Mouse (Mus musculus): ENCODE results near the gene Gm5127. TPM values are rescaled to one million over a fixed set of nuclear protein-coding genes. Genes with fewer than 3 reads are reported as not detected.

Gene Gm5127
- polyA plus RNA-seq (2015; fragmentation: Nextera tagmentation; extraction: Ambion mirVana): 0.09 and 0.17 TPM in 2 replicates

DNA sequence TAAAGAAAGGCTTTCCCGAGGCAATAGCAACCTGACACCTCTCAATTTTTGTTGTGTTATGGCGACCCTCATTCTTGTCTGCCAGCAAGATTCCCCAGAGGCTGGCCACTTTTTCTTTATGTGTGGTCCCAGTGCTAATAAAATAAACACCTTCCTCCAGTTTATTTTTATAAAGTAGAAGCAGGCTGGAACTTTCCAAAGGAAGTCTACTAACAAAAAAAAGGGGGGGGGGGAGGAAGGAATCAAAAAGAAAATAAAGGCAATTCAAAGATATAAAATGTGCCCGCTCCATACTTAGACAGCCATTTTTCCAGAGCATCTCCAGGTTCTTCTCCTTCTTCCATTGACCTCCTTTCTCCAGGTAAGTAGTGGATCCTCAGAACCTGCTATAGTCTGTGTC is at the start of gene Gm5127:
Gm5127 (plus strand) TSS at position 301 of the 400 bp plus-strand sequence.
- no peaks in the 10 kb centered on the region for H3K27me3 ChIP-seq
- no peak within 1 kb of the TSS for H3K9ac ChIP-seq (replicated peaks)
- H3K27ac ChIP-seq (replicated peaks): no peak within 1 kb of the TSS
- no peak within 1 kb of the TSS for H3K4me3 ChIP-seq
- 68% methylated on average over 3 of the region's 3 CpGs for WGBS
- ATAC-seq (replicated peaks): no peak
- no peaks in the 10 kb centered on the region for H3K9me3 ChIP-seq
- no peaks in the 10 kb centered on the region for H3K36me3 ChIP-seq
- H3K4me2 ChIP-seq (replicated peaks): no peak within 1 kb of the TSS
- no peaks in the 10 kb centered on the region for H3K4me1 ChIP-seq

DNA sequence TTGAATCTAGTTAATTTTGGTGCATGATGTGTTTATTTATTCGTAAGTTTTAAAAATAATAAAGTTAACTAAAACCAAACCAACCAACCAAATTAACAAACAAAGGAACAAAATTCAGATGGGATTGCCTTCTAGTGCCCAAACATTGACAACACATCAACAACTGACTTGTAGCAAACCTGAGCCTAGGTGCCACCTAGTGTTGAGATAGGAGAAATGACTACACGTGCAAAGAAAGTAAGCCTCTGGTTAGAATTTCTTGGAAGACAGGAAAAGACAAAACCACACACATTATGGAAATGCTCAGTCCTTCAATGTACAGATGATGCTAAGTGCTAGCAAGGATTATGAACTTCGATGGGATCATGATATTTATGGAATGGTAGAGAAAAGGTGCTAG is 46.6 kb upstream of the Gm5127 start:
- no peaks in the 10 kb centered on the region for H3K36me3 ChIP-seq
- H3K4me2 ChIP-seq (replicated peaks): no peak overlapping the region
- H3K4me1 ChIP-seq: no peaks in the 10 kb centered on the region
- no peak overlapping the region for H3K9ac ChIP-seq (replicated peaks)
- H3K27me3 ChIP-seq: no peaks in the 10 kb centered on the region
- 40% methylated on average over 3 of the region's 3 CpGs for WGBS
- no peak for ATAC-seq (replicated peaks)
- no peak overlapping the region for H3K4me3 ChIP-seq
- no peak overlapping the region for H3K27ac ChIP-seq (replicated peaks)
- H3K9me3 ChIP-seq: no peaks in the 10 kb centered on the region

DNA sequence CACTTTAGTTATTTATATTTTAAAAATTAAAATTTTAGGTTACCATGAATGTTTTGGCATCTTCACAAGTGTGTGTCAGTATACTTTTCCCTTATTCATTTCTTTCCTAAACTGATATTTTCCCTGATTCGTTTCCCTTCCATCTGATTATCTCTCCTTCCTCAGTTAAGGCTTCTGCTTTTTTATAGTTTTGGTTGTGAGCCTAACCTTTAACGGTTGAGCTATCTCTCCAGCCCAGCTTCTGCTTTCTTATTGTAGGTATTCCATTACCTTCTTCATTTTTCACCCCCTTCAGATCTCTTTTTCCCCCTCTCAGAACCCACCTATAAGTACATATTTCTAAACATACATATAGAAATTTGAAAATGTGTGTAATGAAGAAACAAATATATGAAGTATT is 27.5 kb upstream of the Gm5127 start:
- no peaks in the 10 kb centered on the region for H3K27me3 ChIP-seq
- WGBS: 83% methylated on average over 2 of the region's 2 CpGs
- ATAC-seq (replicated peaks): no peak
- no peak overlapping the region for H3K4me3 ChIP-seq
- H3K27ac ChIP-seq (replicated peaks): no peak overlapping the region
- no peak overlapping the region for H3K9ac ChIP-seq (replicated peaks)
- H3K9me3 ChIP-seq: no peaks in the 10 kb centered on the region
- no peaks in the 10 kb centered on the region for H3K4me1 ChIP-seq
- H3K36me3 ChIP-seq: no peaks in the 10 kb centered on the region
- H3K4me2 ChIP-seq (replicated peaks): no peak overlapping the region

DNA sequence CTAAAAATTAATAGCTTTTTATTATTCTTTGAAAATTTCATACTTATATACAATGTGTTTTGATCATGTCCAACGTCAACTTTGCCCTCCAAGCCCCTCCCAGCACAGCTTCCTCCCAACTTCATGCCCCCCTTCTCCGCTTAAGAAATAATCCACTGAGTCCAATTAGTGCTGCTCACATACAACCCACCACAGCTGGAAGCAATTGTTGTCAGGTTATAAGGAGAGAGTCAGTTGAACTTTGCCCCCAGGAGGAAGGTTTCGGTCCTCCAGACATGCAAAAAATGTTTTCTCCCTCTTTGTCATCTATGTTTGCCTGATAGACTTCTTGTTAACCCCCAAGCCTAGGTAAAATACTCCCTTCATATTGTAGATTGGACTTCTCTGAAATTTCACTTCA is 4.0 kb upstream of the Gm5127 start:
- Histone ChIP-seq H3K27ac (replicated peaks) (no peak overlapping the region), H3K4me1 (no peaks in the 10 kb centered on the region), H3K9me3 (no peaks in the 10 kb centered on the region), H3K4me3 (no peak overlapping the region), H3K27me3 (no peaks in the 10 kb centered on the region), H3K9ac (replicated peaks) (no peak overlapping the region), H3K36me3 (no peaks in the 10 kb centered on the region), H3K4me2 (replicated peaks) (no peak overlapping the region)
- no peak for ATAC-seq (replicated peaks)
- 34% methylated on average over 3 of the region's 3 CpGs for WGBS

DNA sequence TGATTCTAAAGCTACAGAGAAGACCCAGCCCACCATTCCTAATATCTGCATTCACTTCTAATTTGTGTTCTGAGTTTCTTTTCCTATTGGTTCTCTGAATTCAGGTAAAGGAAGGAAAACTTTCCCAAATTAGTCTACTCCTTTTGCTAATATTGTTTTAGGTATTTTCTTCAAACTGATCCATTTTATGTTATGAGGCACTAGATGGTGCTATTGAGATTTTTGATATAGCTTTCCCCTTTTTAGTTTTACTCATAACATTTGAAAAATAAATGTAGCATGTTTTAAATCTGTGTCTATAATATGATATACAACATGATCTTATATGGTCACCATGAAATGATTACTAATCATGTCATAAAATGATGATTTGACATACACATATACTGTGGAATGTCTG is 2.6 kb upstream of the Gm5127 start:
- H3K4me2 ChIP-seq (replicated peaks): no peak overlapping the region
- H3K36me3 ChIP-seq: no peaks in the 10 kb centered on the region
- no peak overlapping the region for H3K27ac ChIP-seq (replicated peaks)
- H3K4me1 ChIP-seq: no peaks in the 10 kb centered on the region
- no peak overlapping the region for H3K4me3 ChIP-seq
- H3K27me3 ChIP-seq: no peaks in the 10 kb centered on the region
- no peak overlapping the region for H3K9ac ChIP-seq (replicated peaks)
- no peak for ATAC-seq (replicated peaks)
- no peaks in the 10 kb centered on the region for H3K9me3 ChIP-seq

DNA sequence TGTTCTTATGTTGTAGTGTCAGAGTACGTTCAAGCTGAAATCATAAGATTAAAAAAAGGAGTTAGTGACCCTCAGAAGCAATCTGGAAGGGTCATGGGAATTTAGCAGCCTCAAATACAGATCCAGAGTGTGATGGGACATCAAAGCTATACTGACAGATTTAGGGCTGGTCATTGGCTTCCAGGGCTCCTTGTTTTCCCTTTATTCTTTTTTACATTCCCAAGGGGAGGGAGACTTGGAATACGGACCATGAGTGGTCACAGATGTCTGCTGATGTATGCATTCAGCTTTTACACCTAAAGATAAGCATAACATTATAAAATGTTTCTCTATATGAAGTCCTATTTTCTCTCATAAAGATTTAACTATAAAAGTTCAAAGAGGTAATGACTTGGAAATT is 789 bp upstream of the Gm5127 start:
- Histone ChIP-seq H3K9me3 (no peaks in the 10 kb centered on the region), H3K27me3 (no peaks in the 10 kb centered on the region), H3K4me1 (no peaks in the 10 kb centered on the region), H3K9ac (replicated peaks) (no peak overlapping the region), H3K27ac (replicated peaks) (no peak overlapping the region), H3K4me2 (replicated peaks) (no peak overlapping the region), H3K4me3 (no peak overlapping the region), H3K36me3 (no peaks in the 10 kb centered on the region)
- 45% methylated on average over 2 of the region's 2 CpGs for WGBS
- ATAC-seq (replicated peaks): no peak

DNA sequence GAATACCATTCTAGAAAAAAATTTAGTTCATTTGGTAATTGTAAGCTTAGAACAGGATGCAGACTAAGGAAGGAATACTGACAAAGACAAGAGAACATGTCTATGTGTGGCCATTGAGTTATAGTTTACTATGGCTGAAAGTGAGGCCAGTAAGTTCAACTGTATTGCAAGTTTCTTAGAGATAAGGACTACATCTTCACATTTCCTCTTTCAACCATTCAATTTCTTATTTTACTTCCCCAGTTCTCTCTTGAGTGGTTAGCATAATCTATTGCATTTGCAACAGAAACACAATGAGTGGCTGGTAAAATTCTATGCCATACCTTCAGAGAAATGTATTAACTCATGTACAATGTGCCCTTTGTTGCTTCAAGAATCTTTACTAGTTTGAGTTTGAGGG is 10.9 kb downstream of the Gm5127 start:
- Histone ChIP-seq H3K4me1 (no peaks in the 10 kb centered on the region), H3K9ac (replicated peaks) (no peak overlapping the region), H3K4me2 (replicated peaks) (no peak overlapping the region), H3K36me3 (no peaks in the 10 kb centered on the region), H3K4me3 (no peak overlapping the region), H3K27ac (replicated peaks) (no peak overlapping the region), H3K9me3 (no peaks in the 10 kb centered on the region), H3K27me3 (no peaks in the 10 kb centered on the region)
- no peak for ATAC-seq (replicated peaks)

DNA sequence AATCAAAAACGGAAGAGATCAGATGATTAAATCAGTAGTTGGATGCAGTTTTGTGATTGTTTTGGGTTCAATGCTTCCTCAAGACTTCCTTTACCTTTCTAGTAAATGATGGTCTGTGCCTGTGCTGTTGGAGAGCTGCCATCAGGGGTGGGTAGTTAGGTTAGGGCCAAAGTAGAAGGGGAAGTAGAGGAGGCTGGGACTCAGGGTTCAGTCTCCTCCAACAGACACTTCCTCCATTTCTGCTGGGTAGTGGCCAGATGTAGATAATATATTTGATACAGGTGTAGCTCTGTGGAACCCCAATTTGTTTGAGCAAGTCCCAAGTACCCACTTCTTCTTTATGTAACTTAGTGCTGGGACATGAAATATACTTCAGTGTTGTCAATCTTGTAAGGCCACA is 12.9 kb downstream of the Gm5127 start:
- Histone ChIP-seq H3K27me3 (no peaks in the 10 kb centered on the region), H3K4me2 (replicated peaks) (no peak overlapping the region), H3K9me3 (no peaks in the 10 kb centered on the region), H3K9ac (replicated peaks) (no peak overlapping the region), H3K4me1 (no peaks in the 10 kb centered on the region), H3K4me3 (no peak overlapping the region), H3K36me3 (no peaks in the 10 kb centered on the region), H3K27ac (replicated peaks) (no peak overlapping the region)
- 73% methylated on average over 1 of the region's 1 CpGs for WGBS
- ATAC-seq (replicated peaks): no peak

DNA sequence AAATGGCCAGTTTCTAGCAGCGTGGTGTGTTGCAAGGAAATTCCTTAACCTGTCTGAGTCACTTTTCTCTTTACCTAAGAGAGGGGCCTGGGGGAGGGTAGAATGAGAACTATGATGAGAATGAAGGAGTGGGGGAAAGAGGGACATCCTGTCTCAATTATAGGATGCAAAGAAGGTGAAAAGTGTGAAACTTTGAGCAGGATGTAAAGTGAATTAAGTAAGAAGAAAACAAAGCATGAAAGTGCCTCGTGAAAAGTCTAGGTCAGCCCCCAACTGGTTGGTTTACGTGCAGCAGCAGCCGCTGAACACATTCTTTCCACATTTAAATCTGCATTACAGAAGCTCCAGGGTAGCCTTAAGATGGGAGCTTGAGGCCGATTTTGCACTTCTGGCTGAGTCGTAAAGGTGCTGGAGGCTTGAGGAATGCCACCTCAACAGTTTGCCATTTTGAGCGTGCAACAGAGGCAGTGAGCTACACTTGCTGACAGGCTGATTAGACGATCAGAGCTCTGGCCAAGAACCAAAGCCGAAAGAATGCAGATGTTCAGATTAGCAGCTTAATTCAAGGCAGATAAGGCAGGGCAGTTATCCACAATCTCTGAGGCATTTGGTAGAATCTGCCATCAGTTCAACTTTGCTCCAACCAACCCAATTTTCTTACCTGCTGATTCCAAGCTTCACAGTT is 19.7 kb downstream of the Gm5127 start:
- no peaks in the 10 kb centered on the region for H3K4me1 ChIP-seq
- H3K4me3 ChIP-seq: no peak overlapping the region
- H3K9me3 ChIP-seq: no peaks in the 10 kb centered on the region
- H3K36me3 ChIP-seq: no peaks in the 10 kb centered on the region
- no peak overlapping the region for H3K4me2 ChIP-seq (replicated peaks)
- H3K27me3 ChIP-seq: no peaks in the 10 kb centered on the region
- H3K9ac ChIP-seq (replicated peaks): no peak overlapping the region
- 22% methylated on average over 9 of the region's 9 CpGs for WGBS
- no peak overlapping the region for H3K27ac ChIP-seq (replicated peaks)
- ATAC-seq (replicated peaks): no peak

DNA sequence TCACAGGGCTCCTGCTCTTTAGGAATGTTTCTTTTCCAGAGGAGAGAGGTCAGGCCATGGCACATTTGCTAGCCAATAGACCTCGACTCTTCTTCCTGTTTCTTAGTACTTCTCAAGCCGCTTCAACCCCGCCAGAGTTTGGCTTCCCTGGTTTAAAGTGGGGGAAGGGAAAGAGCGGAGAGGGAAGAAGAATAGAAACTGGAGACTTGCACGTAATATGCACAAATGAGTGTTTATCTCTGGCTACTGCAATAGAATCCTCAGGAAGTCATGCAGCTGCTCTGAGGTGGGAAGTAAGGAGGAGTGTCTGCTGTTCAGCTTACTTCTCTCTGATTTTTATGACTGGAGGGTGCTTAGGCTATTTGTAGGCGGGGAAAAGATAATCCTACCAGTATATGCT is 20.4 kb downstream of the Gm5127 start, which contains the start of gene Cysltr1:
Cysltr1 (minus strand) TSS at position 294 of the 400 bp plus-strand sequence.
- H3K4me1 ChIP-seq: no peaks in the 10 kb centered on the region
- H3K4me2 ChIP-seq (replicated peaks): no peak within 1 kb of the TSS
- 40% methylated on average over 6 of the region's 6 CpGs for WGBS
- no peak within 1 kb of the TSS for H3K4me3 ChIP-seq
- no peak for ATAC-seq (replicated peaks)
- H3K36me3 ChIP-seq: no peaks in the 10 kb centered on the region
- H3K27me3 ChIP-seq: no peaks in the 10 kb centered on the region
- H3K9me3 ChIP-seq: no peaks in the 10 kb centered on the region
- no peak within 1 kb of the TSS for H3K9ac ChIP-seq (replicated peaks)
- H3K27ac ChIP-seq (replicated peaks): no peak within 1 kb of the TSS

DNA sequence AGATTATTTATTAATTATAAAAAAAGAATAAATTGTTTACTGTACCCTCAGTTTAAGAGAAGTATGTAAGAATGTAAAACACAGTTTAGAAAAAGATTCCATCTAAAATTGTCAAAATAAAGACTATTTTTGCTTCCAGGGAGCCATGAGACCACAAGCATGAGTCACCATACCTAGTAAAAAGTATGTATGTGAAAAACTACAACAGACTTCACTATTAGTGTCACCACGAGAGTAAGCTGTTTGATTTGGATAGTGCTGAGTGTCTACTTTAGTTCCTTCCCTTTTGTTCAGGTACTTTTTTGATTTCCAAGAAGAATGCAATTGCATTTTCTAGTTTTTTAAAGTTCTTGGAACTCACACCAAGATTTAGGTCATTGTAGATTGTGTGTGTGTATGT is 39.5 kb downstream of the Gm5127 start:
- Histone ChIP-seq H3K4me3 (no peak overlapping the region), H3K4me1 (no peaks in the 10 kb centered on the region), H3K27me3 (no peaks in the 10 kb centered on the region), H3K36me3 (no peaks in the 10 kb centered on the region), H3K9me3 (no peaks in the 10 kb centered on the region), H3K4me2 (replicated peaks) (no peak overlapping the region), H3K27ac (replicated peaks) (no peak overlapping the region), H3K9ac (replicated peaks) (no peak overlapping the region)
- ATAC-seq (replicated peaks): no peak
- WGBS: 65% methylated on average over 1 of the region's 1 CpGs

DNA sequence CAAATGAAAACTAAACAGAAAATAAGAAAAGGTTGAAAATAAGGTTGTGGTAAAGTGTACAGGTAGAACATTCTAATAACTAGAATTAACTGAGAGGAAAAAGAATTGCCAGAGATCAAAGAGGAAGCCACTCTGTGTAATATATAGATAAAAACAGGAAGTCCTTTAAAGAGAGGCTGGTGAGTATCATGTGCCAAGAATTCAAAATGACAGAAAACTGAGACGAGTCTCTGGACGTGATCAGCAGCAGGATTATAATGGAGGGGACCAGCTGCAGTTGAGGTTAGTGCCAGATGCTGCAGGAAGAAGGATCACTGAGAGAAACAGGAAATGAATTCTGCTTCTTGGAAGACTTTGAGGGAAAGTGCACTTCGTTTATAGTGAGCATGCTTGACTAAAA is 40.7 kb downstream of the Gm5127 start:
- H3K9ac ChIP-seq (replicated peaks): no peak overlapping the region
- H3K36me3 ChIP-seq: no peaks in the 10 kb centered on the region
- H3K4me2 ChIP-seq (replicated peaks): no peak overlapping the region
- WGBS: 59% methylated on average over 3 of the region's 3 CpGs
- no peaks in the 10 kb centered on the region for H3K9me3 ChIP-seq
- no peak overlapping the region for H3K27ac ChIP-seq (replicated peaks)
- H3K4me1 ChIP-seq: no peaks in the 10 kb centered on the region
- no peaks in the 10 kb centered on the region for H3K27me3 ChIP-seq
- no peak for ATAC-seq (replicated peaks)
- H3K4me3 ChIP-seq: no peak overlapping the region

DNA sequence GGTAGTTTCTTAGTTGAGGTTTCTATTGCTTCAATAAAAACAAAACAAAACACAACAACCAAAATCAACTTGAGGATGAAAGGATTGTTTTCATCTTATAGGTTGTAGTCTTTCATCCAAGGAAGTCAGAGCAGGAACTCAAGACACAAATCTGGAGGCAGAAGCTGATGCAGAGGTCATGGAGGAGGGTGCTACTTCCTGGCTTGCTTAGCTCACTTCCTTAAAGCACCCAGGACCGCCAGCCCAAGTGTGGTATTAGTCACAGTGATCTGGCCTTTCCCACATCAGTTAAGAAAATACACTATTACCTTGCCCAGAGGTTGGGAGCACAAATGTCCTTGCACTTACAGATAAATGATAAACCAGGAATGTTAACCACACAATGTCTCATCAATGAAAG is 45.5 kb downstream of the Gm5127 start:
- Histone ChIP-seq H3K4me1 (no peaks in the 10 kb centered on the region), H3K4me3 (no peak overlapping the region)
- ATAC-seq (replicated peaks): no peak

More for the DNA sequence above, 45.5 kb downstream of the Gm5127 start:
- Histone ChIP-seq H3K27me3 (no peaks in the 10 kb centered on the region), H3K4me2 (replicated peaks) (no peak overlapping the region), H3K36me3 (no peaks in the 10 kb centered on the region), H3K9me3 (no peaks in the 10 kb centered on the region), H3K27ac (replicated peaks) (no peak overlapping the region), H3K9ac (replicated peaks) (no peak overlapping the region)
- 93% methylated on average over 1 of the region's 1 CpGs for WGBS
